10 mouse cellular contexts compared by ENCODE assay signal in the genomic region with DNA sequence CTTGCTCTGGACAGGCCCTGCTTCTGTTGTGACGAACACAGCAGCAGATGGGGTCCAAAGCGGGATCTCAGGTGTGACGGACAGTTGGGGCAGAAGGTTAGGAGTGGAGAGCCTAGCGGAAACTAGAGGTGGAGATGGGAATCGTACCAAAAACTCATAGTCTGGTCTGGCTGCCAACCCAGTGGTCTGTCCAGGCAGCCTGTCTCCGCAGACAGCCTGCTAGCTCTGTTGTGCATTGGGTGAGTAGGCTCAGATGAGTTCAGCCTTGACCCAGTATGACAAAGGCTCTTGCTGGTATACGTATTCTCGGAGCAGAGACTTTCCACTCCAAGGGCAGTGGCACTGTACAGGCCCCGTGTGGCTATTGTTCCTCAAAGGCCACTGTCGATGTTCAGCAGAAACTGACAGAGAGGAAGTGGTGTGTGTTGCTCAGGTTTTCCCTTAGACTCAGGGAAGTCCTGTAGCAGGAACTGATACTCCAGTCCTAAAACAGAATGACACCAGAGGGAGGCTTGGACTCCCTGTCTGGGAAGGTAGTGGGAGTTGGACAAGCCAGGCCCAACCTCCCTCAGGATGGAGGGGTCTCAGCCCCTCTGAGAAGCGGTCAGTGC. TPM values are rescaled to one million over a fixed set of nuclear protein-coding genes. Genes with fewer than 3 reads are reported as not detected.
DNase-seq lines count a peak whose midpoint lies in the region; ATAC-seq lines count a peak whose summit lies in the region.
"Had no signal": no experiment of that assay in that cellular context is flagged by ENCODE, and none has a peak within 500 bp of the region (broad histone marks: within the 10 kb centered on the region; RNA-seq: fewer than 3 reads in every experiment).

No protein-coding gene starts in this region.

- WGBS in hindbrain, embryonic 10.5 days = 76% methylated on average over 11 of the region's 11 CpGs
- WGBS in hindbrain, embryonic 11.5 days = 83% methylated on average over 11 of the region's 11 CpGs

- no peak overlapping the region for H3K9ac ChIP-seq in hindbrain, embryonic 11.5 days (ENCODE audit: low read depth, low read length)
- H3K9ac ChIP-seq: kidney, embryonic 15.5 days had no signal

- H3K4me2 ChIP-seq in hindbrain, embryonic 11.5 days (replicated peaks; ENCODE audit: low read depth, low read length) = no peak overlapping the region
- H3K4me2 ChIP-seq: kidney, embryonic 15.5 days had no signal

- peaks cover 6% of the 10 kb centered on the region for H3K27me3 ChIP-seq in hindbrain, embryonic 10.5 days (ENCODE audit: insufficient read depth, poor library complexity, severe bottlenecking)
- no peaks in the 10 kb centered on the region for H3K27me3 ChIP-seq in hindbrain, embryonic 11.5 days (ENCODE audit: control insufficient read depth, insufficient read depth, low read length)
- H3K27me3 ChIP-seq: kidney, embryonic 15.5 days had no signal

- no peaks in the 10 kb centered on the region for H3K9me3 ChIP-seq in hindbrain, embryonic 10.5 days
- H3K9me3 ChIP-seq in hindbrain, embryonic 11.5 days (ENCODE audit: control insufficient read depth, low read length) = no peaks in the 10 kb centered on the region
- H3K9me3 ChIP-seq: kidney, embryonic 15.5 days; limb, embryonic 10.5 days had no signal

- H3K4me3 ChIP-seq in hindbrain, embryonic 10.5 days = no peak overlapping the region
- H3K4me3 ChIP-seq in hindbrain, embryonic 11.5 days (ENCODE audit: low read depth, low read length) = no peak overlapping the region
- H3K4me3 ChIP-seq: kidney, embryonic 15.5 days; limb, embryonic 10.5 days; myocyte had no signal

- no peaks in the 10 kb centered on the region for H3K36me3 ChIP-seq in hindbrain, embryonic 10.5 days
- H3K36me3 ChIP-seq in hindbrain, embryonic 11.5 days (ENCODE audit: control insufficient read depth, insufficient read depth, low read length) = no peaks in the 10 kb centered on the region
- H3K36me3 ChIP-seq: kidney, embryonic 15.5 days; limb, embryonic 10.5 days had no signal

- intact Hi-C loops in gastrocnemius, postnatal 36 days (cut with DNase I) = no loop called here

- DNase-seq in hindbrain, embryonic 10.5 days (ENCODE audit: low spot score) = no peak
- no peak for DNase-seq in hindbrain, embryonic 11.5 days (ENCODE audit: low spot score)
- DNase-seq in spleen, postnatal 36 days (ENCODE audit: low spot score in 2 of 2) = peak; percentile 61 to 67
- DNase-seq in spleen, postnatal 14 days (ENCODE audit: low spot score in 2 of 2) = no peak
- DNase-seq in gastrocnemius, postnatal 36 days = no peak
- DNase-seq in frontal cortex, postnatal 14 days (ENCODE audit: low spot score in 2 of 2) = no peak

- H3K27ac ChIP-seq in hindbrain, embryonic 10.5 days = 0 out of 2 replicates have a peak overlapping the region, but pooled peaks have one; percentile 17
- H3K27ac ChIP-seq in hindbrain, embryonic 11.5 days (ENCODE audit: low read depth, low read length) = no peak overlapping the region
- H3K27ac ChIP-seq: kidney, embryonic 15.5 days; limb, embryonic 10.5 days had no signal

- peaks cover 36% of the 10 kb centered on the region for H3K4me1 ChIP-seq in hindbrain, embryonic 10.5 days (replicated peaks)
- H3K4me1 ChIP-seq in hindbrain, embryonic 11.5 days (replicated peaks; ENCODE audit: control insufficient read depth, insufficient read depth, low read length) = no peaks in the 10 kb centered on the region

- no peak for ATAC-seq in hindbrain, embryonic 11.5 days (ENCODE audit: low FRiP score)
- ATAC-seq in hematopoietic stem cell, adult 5-6 weeks (replicated peaks in 1 of 2; ENCODE audit: insufficient read depth in 1 of 2, low FRiP score in 2 of 2, low TSS enrichment in 1 of 2, low read depth in 1 of 2, poor library complexity in 2 of 2, severe bottlenecking in 2 of 2) = peak; percentile 81 to 88

RNA-seq across cellular contexts. Expression of a gene that starts 6.6 kb away (rescaled TPM):
- 19.6 and 20.9 TPM in 2 replicates for polyA plus RNA-seq in hindbrain, embryonic 10.5 days (2016; fragmentation: Nextera tagmentation; extraction: Ambion mirVana)
- 17.2 and 18.4 TPM in 2 replicates for polyA plus RNA-seq in hindbrain, embryonic 11.5 days (2014; fragmentation: Nextera tagmentation; extraction: Ambion mirVana)
- total RNA-seq in hematopoietic stem cell, adult 5-6 weeks (2017) = 38.3 and 47.0 TPM in 2 replicates
- total RNA-seq in gastrocnemius, postnatal 36 days (2021) = 1 to 10 TPM; 5.9 to 6.5 TPM

RNA-seq across cellular contexts. Expression of a gene that starts 49.6 kb away (rescaled TPM):
- polyA plus RNA-seq in hindbrain, embryonic 10.5 days (2016; fragmentation: Nextera tagmentation; extraction: Ambion mirVana) = not detected in 2 replicates
- not detected in 2 replicates for polyA plus RNA-seq in hindbrain, embryonic 11.5 days (2014; fragmentation: Nextera tagmentation; extraction: Ambion mirVana)
- total RNA-seq in hematopoietic stem cell, adult 5-6 weeks (2017) = not detected in 2 replicates
- total RNA-seq in gastrocnemius, postnatal 36 days (2021) = not detected
- polyA plus RNA-seq: limb, embryonic 10.5 days; myocyte had no signal

Comparison
In these comparisons a context has a peak if more than half of its experiments do, and no peak if none do; other contexts are left out.
1. DNase-seq: peak in spleen, postnatal 36 days (2 of 2); none in hindbrain, embryonic 10.5 days (single experiment), hindbrain, embryonic 11.5 days (single experiment), spleen, postnatal 14 days (0 of 2), gastrocnemius, postnatal 36 days (0 of 2) and frontal cortex, postnatal 14 days (0 of 2).